Mouse (Mus musculus): ENCODE data around the gene Mrps16. TPM values are rescaled to one million over a fixed set of nuclear protein-coding genes. Genes with fewer than 3 reads are reported as not detected.

The Mrps16 gene
- polyA plus RNA-seq, 1 experiment from 2014 or later: 96.5 TPM

- Histone ChIP-seq H3K4me3 (replicated peaks) (peak overlapping the region; percentile 77), H3K36me3 (peaks cover 51% of the 10 kb centered on the region), H3K4me2 (peak overlapping the region; percentile 79), H3K27me3 (no peaks in the 10 kb centered on the region), H3K9ac (peak overlapping the region; percentile 76), H3K27ac (no peak overlapping the region), H3K9me3 (replicated peaks) (no peaks in the 10 kb centered on the region), H3K4me1 (peaks cover 43% of the 10 kb centered on the region)
- no peak for ATAC-seq (replicated peaks; ENCODE audit: low FRiP score)
- WGBS: 87% methylated on average over 8 of the region's 8 CpGs
Measured at GRCm38 (mm10) chr14:20389446-20390079, 3.9 kb downstream of the Mrps16 start.

GRCm38 (mm10) chr14:20388441-20389129, 4.8 kb downstream of the Mrps16 start, which contains the start of gene Dnajc9:
Gene Dnajc9, minus strand, starts transcription at chr14:20388910.
- ATAC-seq (replicated peaks; ENCODE audit: low FRiP score): peak; percentile 83

GRCm38 (mm10) chr14:20379753-20380430, 13.5 kb downstream of the Mrps16 start:
- H3K36me3 ChIP-seq: peaks cover 76% of the 10 kb centered on the region
- H3K9ac ChIP-seq: no peak overlapping the region
- H3K4me1 ChIP-seq: no peaks in the 10 kb centered on the region
- no peak overlapping the region for H3K4me2 ChIP-seq
- no peak for ATAC-seq (replicated peaks; ENCODE audit: low FRiP score)
- H3K27ac ChIP-seq: no peak overlapping the region
- H3K27me3 ChIP-seq: no peaks in the 10 kb centered on the region
- H3K4me3 ChIP-seq (replicated peaks): no peak overlapping the region
- H3K9me3 ChIP-seq (replicated peaks): no peaks in the 10 kb centered on the region
- 83% methylated on average over 9 of the region's 9 CpGs for WGBS

More at GRCm38 (mm10) chr14:20388441-20389129, 4.8 kb downstream of the Mrps16 start, which contains the start of gene Dnajc9:
- H3K36me3 ChIP-seq: peaks cover 60% of the 10 kb centered on the region
- H3K4me1 ChIP-seq: peaks cover 38% of the 10 kb centered on the region
- WGBS: under 1% methylated on average over 59 of the region's 59 CpGs
- peak within 1 kb of the TSS; percentile 79 for H3K4me2 ChIP-seq
- H3K4me3 ChIP-seq (replicated peaks): peak within 1 kb of the TSS; percentile 77
- H3K9me3 ChIP-seq (replicated peaks): no peaks in the 10 kb centered on the region
- H3K27ac ChIP-seq: peak within 1 kb of the TSS; percentile 91
- no peaks in the 10 kb centered on the region for H3K27me3 ChIP-seq
- peak within 1 kb of the TSS; percentile 76 for H3K9ac ChIP-seq

- no peaks in the 10 kb centered on the region for H3K4me1 ChIP-seq
- H3K27ac ChIP-seq: no peak overlapping the region
- no peaks in the 10 kb centered on the region for H3K9me3 ChIP-seq (replicated peaks)
- no peaks in the 10 kb centered on the region for H3K27me3 ChIP-seq
- no peak overlapping the region for H3K4me3 ChIP-seq (replicated peaks)
- ATAC-seq (replicated peaks; ENCODE audit: low FRiP score): no peak
- 89% methylated on average over 5 of the region's 5 CpGs for WGBS
- H3K36me3 ChIP-seq: peaks cover 74% of the 10 kb centered on the region
- H3K4me2 ChIP-seq: no peak overlapping the region
- no peak overlapping the region for H3K9ac ChIP-seq
Measured at GRCm38 (mm10) chr14:20379087-20379640, 14.3 kb downstream of the Mrps16 start.

GRCm38 (mm10) chr14:20378313-20379061, 14.9 kb downstream of the Mrps16 start:
- peaks cover 74% of the 10 kb centered on the region for H3K36me3 ChIP-seq
- WGBS: 40% methylated on average over 13 of the region's 13 CpGs
- H3K4me2 ChIP-seq: no peak overlapping the region
- peak; percentile 56; the same call in 1 of the 2 replicates for ATAC-seq (replicated peaks; ENCODE audit: low FRiP score)
- H3K9ac ChIP-seq: no peak overlapping the region
- H3K4me3 ChIP-seq (replicated peaks): no peak overlapping the region
- no peaks in the 10 kb centered on the region for H3K4me1 ChIP-seq
- no peak overlapping the region for H3K27ac ChIP-seq
- H3K27me3 ChIP-seq: no peaks in the 10 kb centered on the region
- H3K9me3 ChIP-seq (replicated peaks): no peaks in the 10 kb centered on the region

- H3K27ac ChIP-seq: no peak overlapping the region
Measured at GRCm38 (mm10) chr14:20377112-20377521, 16.3 kb downstream of the Mrps16 start.

GRCm38 (mm10) chr14:20371854-20372253, 21.6 kb downstream of the Mrps16 start:
- no peak for ATAC-seq (replicated peaks; ENCODE audit: low FRiP score)
- no peaks in the 10 kb centered on the region for H3K9me3 ChIP-seq (replicated peaks)
- H3K27ac ChIP-seq: no peak overlapping the region
- H3K36me3 ChIP-seq: peaks cover 86% of the 10 kb centered on the region
- H3K9ac ChIP-seq: no peak overlapping the region
- no peaks in the 10 kb centered on the region for H3K27me3 ChIP-seq
- 83% methylated on average over 1 of the region's 1 CpGs for WGBS
- no peak overlapping the region for H3K4me2 ChIP-seq
- H3K4me1 ChIP-seq: no peaks in the 10 kb centered on the region
- no peak overlapping the region for H3K4me3 ChIP-seq (replicated peaks)

More at GRCm38 (mm10) chr14:20377112-20377521, 16.3 kb downstream of the Mrps16 start:
- 76% methylated on average over 4 of the region's 4 CpGs for WGBS
- Histone ChIP-seq H3K9ac (no peak overlapping the region), H3K4me2 (no peak overlapping the region), H3K4me1 (no peaks in the 10 kb centered on the region), H3K9me3 (replicated peaks) (no peaks in the 10 kb centered on the region), H3K27me3 (no peaks in the 10 kb centered on the region), H3K36me3 (peaks cover 74% of the 10 kb centered on the region), H3K4me3 (replicated peaks) (no peak overlapping the region)
- no peak for ATAC-seq (replicated peaks; ENCODE audit: low FRiP score)

GRCm38 (mm10) chr14:20370798-20371197, 22.6 kb downstream of the Mrps16 start:
- H3K4me3 ChIP-seq (replicated peaks): no peak overlapping the region
- WGBS: 83% methylated on average over 7 of the region's 7 CpGs
- no peak overlapping the region for H3K27ac ChIP-seq
- H3K4me2 ChIP-seq: no peak overlapping the region
- H3K9me3 ChIP-seq (replicated peaks): no peaks in the 10 kb centered on the region
- H3K9ac ChIP-seq: no peak overlapping the region
- H3K4me1 ChIP-seq: no peaks in the 10 kb centered on the region
- no peak for ATAC-seq (replicated peaks; ENCODE audit: low FRiP score)
- no peaks in the 10 kb centered on the region for H3K27me3 ChIP-seq
- peaks cover 86% of the 10 kb centered on the region for H3K36me3 ChIP-seq

GRCm38 (mm10) chr14:20368271-20368670, 25.2 kb downstream of the Mrps16 start:
- Histone ChIP-seq H3K4me3 (replicated peaks) (no peak overlapping the region), H3K4me1 (no peaks in the 10 kb centered on the region), H3K27ac (no peak overlapping the region), H3K4me2 (no peak overlapping the region), H3K36me3 (peaks cover 88% of the 10 kb centered on the region), H3K9ac (no peak overlapping the region), H3K27me3 (no peaks in the 10 kb centered on the region), H3K9me3 (replicated peaks) (no peaks in the 10 kb centered on the region)
- 93% methylated on average over 3 of the region's 3 CpGs for WGBS
- ATAC-seq (replicated peaks; ENCODE audit: low FRiP score): no peak

GRCm38 (mm10) chr14:20363230-20363629, 30.2 kb downstream of the Mrps16 start:
- Histone ChIP-seq H3K27me3 (no peaks in the 10 kb centered on the region), H3K27ac (no peak overlapping the region), H3K4me1 (no peaks in the 10 kb centered on the region), H3K36me3 (peaks cover 95% of the 10 kb centered on the region), H3K9me3 (replicated peaks) (no peaks in the 10 kb centered on the region), H3K4me3 (replicated peaks) (no peak overlapping the region), H3K4me2 (no peak overlapping the region), H3K9ac (no peak overlapping the region)
- WGBS: 93% methylated on average over 4 of the region's 4 CpGs
- ATAC-seq (replicated peaks; ENCODE audit: low FRiP score): no peak

GRCm38 (mm10) chr14:20347991-20348541, 45.4 kb downstream of the Mrps16 start, which contains the start of the genes Ecd and Fam149b:
Gene Ecd, minus strand, starts transcription at chr14:20348121.
Gene Fam149b, plus strand, starts transcription at chr14:20348162.
- Histone ChIP-seq H3K4me1 (peaks cover 23% of the 10 kb centered on the region), H3K27me3 (no peaks in the 10 kb centered on the region), H3K9me3 (replicated peaks) (no peaks in the 10 kb centered on the region), H3K27ac (peak within 1 kb of the TSS; percentile 97), H3K4me3 (replicated peaks) (peak within 1 kb of the TSS; percentile 91), H3K4me2 (peak within 1 kb of the TSS; percentile 77), H3K36me3 (peaks cover 37% of the 10 kb centered on the region), H3K9ac (peak within 1 kb of the TSS; percentile 97)
- peak; percentile 98 for ATAC-seq (replicated peaks; ENCODE audit: low FRiP score)
- WGBS: under 1% methylated on average over 42 of the region's 42 CpGs
